Mouse (Mus musculus): ENCODE measurements around the gene Gm16223. TPM values are rescaled to one million over a fixed set of nuclear protein-coding genes. Genes with fewer than 3 reads are reported as not detected.

Gene Gm16223
- total RNA-seq, 2 experiments from 2014 or later: 0.15 TPM; not detected in 1

GRCm38 (mm10) chr5:42224840-42225239 lies 157.1 kb downstream of the Gm16223 start:
- DNase-seq: no peak

GRCm38 (mm10) chr5:42228631-42229030 lies 160.9 kb downstream of the Gm16223 start:
- DNase-seq: no peak

- no peak for DNase-seq
Observed at GRCm38 (mm10) chr5:42239291-42239690, 171.5 kb downstream of the Gm16223 start.

GRCm38 (mm10) chr5:42239806-42240205 lies 172.0 kb downstream of the Gm16223 start:
- no peak for DNase-seq

- no peak for DNase-seq
Observed at GRCm38 (mm10) chr5:42250376-42250775, 182.6 kb downstream of the Gm16223 start.

Other genes starting within 250 kb of the Gm16223 start
- gene Bod1l, start 223.6 kb upstream of the Gm16223 start, total RNA-seq (2021): 10 to 100 TPM; 23.3 to 28.1 TPM